Mouse (Mus musculus) forebrain, embryonic 14.5 days (tissue): ENCODE measurements at regions not wholly inside any gene's neighbourhood (a gene's known extent, or its start where the extent isn't known, plus 50 kb on each side); places are given as distances from the start of the nearest gene placed in this dataset.

Experiments used
- ATAC-seq: fragments of 200-750 bp; cut with Nextera tagmentation; 2 replicates; pipeline ENCODE4 v1.8.0; 2017; ENCODE audit warnings: mild to moderate bottlenecking, moderate library complexity
- DNase-seq: peaks from one replicate; pipeline ENCODE4 v3.0.0-alpha.2; 2015; ENCODE audit warnings: low spot score
- H3K27ac ChIP-seq: fragments of 300-500 bp; sonication (generic); 2 replicates; pipeline ENCODE4 v1.5.1; 2014; ENCODE audit warnings: low read depth, mild to moderate bottlenecking, control low read depth, low read length, moderate library complexity
- H3K27me3 ChIP-seq: fragments of 300-500 bp; sonication (generic); replicated peaks from 2 replicates; pipeline ENCODE4 v1.6.1; 2014; ENCODE audit warnings: low read length, control low read depth, mixed read lengths; ENCODE audit not compliant: control insufficient read depth, insufficient read depth
- H3K36me3 ChIP-seq: fragments of 300-500 bp; sonication (generic); 2 replicates; pipeline ENCODE4 v1.6.1; 2014; ENCODE audit warnings: low read length, control low read depth; ENCODE audit not compliant: control insufficient read depth, insufficient read depth
- H3K4me1 ChIP-seq: fragments of 300-500 bp; sonication (generic); 2 replicates; pipeline ENCODE4 v1.6.1; 2014; ENCODE audit warnings: antibody characterized with exemption, low read length, control low read depth; ENCODE audit not compliant: control insufficient read depth, insufficient read depth
- H3K4me2 ChIP-seq: fragments of 300-500 bp; sonication (generic); 2 replicates; pipeline ENCODE4 v1.6.1; 2014; ENCODE audit warnings: mild to moderate bottlenecking, control low read depth, low read length
- H3K4me3 ChIP-seq: fragments of 300-500 bp; sonication (generic); 2 replicates; pipeline ENCODE4 v1.5.1; 2014; ENCODE audit warnings: low read depth, low read length, control low read depth
- H3K9ac ChIP-seq: fragments of 300-500 bp; sonication (generic); 2 replicates; pipeline ENCODE4 v1.6.1; 2014; ENCODE audit warnings: mild to moderate bottlenecking, low read length, control low read depth, moderate library complexity
- H3K9me3 ChIP-seq: fragments of 300-500 bp; sonication (generic); replicated peaks from 2 replicates; pipeline ENCODE4 v1.6.1; 2016; ENCODE audit warnings: low read length, control low read depth, mixed read lengths; ENCODE audit not compliant: control insufficient read depth
- WGBS: fragments of 180-500 bp; shearing (Covaris S2); extraction: QIAGEN DNeasy Blood & Tissue Kit; methylation state at CpG from one replicate; pipeline ENCODE4 v1.1.7; 2014; 5-methylcytosine and 5-hydroxymethylcytosine counted together

DNA sequence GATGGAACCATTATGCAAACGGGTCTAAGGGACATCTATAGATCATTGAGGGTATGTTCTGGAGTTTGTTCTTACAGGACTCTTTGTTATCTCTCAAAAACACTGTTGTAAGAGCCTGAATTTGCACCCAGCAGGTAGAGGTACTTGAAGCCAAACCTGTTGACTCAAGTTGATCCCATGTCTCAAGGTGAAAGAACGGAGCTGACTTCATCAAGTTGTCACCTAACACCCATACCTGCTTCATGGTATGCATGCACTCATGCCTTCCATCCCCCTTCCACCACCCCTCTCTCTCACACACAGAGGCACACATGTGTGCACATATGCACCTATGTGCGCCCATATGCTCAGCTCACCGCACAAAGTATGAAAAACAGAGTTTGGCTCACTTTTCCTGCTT lies 189.0 kb downstream of the Ttll7 start:
- H3K9me3 ChIP-seq, result no peaks in the 10 kb centered on the region
- DNase-seq, result no peak
- no peaks in the 10 kb centered on the region for H3K4me1 ChIP-seq
- 96% methylated on average over 4 of the region's 4 CpGs for WGBS
- H3K9ac ChIP-seq, result no peak overlapping the region
- ATAC-seq, result no peak
- H3K36me3 ChIP-seq, result no peaks in the 10 kb centered on the region
- no peak overlapping the region for H3K27ac ChIP-seq
- no peak overlapping the region for H3K4me3 ChIP-seq
- no peaks in the 10 kb centered on the region for H3K27me3 ChIP-seq
- no peak overlapping the region for H3K4me2 ChIP-seq

DNA sequence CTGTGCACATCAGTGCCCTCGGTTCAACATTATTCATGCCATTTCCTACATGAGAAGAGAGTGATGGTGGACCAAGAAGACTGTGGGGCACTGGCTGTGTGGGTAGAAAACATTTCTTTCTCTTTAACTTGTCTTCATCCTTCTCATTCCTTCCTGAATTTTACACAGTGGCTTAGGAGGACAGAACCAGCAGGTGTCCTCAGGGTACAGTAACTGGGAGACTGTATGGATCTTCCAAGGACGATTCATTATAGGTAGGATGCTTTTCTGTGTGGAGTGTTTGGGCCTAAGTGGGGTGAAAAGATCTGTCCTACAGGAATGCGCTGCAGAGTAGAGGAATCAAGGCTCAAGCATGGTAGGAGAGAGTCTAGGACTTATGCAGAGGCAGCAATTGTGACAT lies 190.7 kb downstream of the Ttll7 start:
- H3K9ac ChIP-seq, result no peak overlapping the region
- ATAC-seq, result no peak
- no peak for DNase-seq
- H3K27ac ChIP-seq, result no peak overlapping the region
- no peaks in the 10 kb centered on the region for H3K27me3 ChIP-seq
- no peaks in the 10 kb centered on the region for H3K9me3 ChIP-seq
- no peak overlapping the region for H3K4me2 ChIP-seq
- no peak overlapping the region for H3K4me3 ChIP-seq
- WGBS, result 81% methylated on average over 3 of the region's 3 CpGs
- H3K36me3 ChIP-seq, result no peaks in the 10 kb centered on the region
- no peaks in the 10 kb centered on the region for H3K4me1 ChIP-seq

DNA sequence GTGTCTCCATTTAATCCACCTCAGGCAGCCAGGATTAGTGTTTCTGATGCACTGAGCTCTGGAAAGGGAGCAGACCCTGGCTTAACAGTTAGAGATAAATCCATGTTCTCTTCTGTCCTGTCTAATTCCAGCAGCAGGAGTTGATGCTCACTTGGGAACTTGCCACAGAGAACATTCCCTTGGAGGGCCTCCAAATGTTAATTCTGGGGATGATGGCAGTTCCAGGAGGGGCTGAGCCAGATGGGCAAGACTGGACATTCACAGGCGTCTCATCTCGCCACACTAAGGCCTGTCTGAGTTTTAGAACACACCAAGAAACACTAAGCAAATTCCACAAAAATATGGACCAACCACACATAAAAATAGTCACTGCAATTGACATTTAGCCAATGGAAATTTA lies 194.5 kb downstream of the Ttll7 start:
- Histone ChIP-seq H3K4me2 (no peak overlapping the region), H3K4me1 (no peaks in the 10 kb centered on the region), H3K36me3 (no peaks in the 10 kb centered on the region), H3K9me3 (no peaks in the 10 kb centered on the region), H3K27me3 (no peaks in the 10 kb centered on the region), H3K9ac (no peak overlapping the region), H3K27ac (no peak overlapping the region), H3K4me3 (no peak overlapping the region)
- whole genome bisulfite sequencing, result 61% methylated on average over 2 of the region's 2 CpGs
- DNase-seq (peak; percentile 22), ATAC-seq (no peak)

DNA sequence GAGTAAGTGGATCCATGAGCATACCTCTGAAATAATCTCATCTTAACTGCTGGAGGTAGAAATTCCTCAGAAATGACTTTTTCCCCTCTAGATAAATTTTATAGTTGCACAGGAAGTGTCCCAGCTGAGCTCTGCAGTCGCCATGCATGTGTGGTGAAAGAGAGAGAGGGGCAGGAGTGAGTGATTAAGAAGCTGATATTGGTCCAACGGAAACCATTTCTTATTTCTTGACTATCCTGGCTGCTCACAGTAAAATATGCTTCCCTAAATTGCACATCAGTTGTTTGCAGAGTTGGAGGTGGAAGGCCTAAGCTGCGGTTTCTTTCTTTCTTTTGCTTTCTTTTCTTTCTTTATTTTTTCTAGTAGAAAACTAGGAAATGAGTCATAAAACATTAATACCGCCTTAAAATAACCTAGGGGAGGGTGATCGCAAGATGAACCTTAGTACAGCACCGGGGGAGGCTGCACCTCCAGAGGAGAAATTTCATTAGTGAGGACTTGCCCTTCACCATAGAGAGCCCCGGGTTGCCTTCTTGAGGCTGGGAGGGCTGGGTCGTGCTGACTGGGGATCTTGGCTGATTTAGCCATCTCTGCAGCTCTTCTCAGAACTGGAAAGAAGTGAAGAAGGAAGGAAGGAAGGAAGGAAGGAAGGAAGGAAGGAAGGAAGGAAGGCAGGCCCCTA lies 202.1 kb downstream of the Ttll7 start:
- no peaks in the 10 kb centered on the region for H3K4me1 ChIP-seq
- no peak for DNase-seq
- 90% methylated on average over 8 of the region's 8 CpGs for WGBS
- H3K27me3 ChIP-seq, result no peaks in the 10 kb centered on the region
- no peak overlapping the region for H3K9ac ChIP-seq
- no peak for ATAC-seq
- no peaks in the 10 kb centered on the region for H3K9me3 ChIP-seq
- H3K27ac ChIP-seq, result no peak overlapping the region
- H3K4me3 ChIP-seq, result no peak overlapping the region
- H3K4me2 ChIP-seq, result no peak overlapping the region
- no peaks in the 10 kb centered on the region for H3K36me3 ChIP-seq

DNA sequence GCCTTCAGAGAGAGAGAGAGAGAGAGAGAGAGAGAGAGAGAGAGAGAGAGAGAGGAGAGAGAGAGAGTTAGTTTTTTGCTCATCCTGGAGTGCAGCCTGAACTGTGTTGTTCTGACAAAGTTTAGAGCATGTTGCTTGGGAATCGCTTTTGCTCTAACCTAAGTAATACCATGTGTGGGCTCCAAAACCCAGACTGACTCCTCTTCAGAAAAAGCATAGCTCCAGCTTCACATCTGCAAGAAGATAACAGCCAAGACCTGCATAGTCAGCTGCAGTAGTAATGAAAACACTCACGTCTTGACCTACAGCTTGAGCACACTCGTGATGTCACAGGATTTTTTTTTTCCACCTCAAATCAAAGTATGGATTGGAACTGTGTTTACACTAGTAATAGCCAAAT lies 205.7 kb downstream of the Ttll7 start:
- ATAC-seq, result no peak
- 0 out of 2 replicates have a peak, but pooled peaks cover under 1% of the 10 kb centered on the region for H3K4me1 ChIP-seq
- H3K27me3 ChIP-seq, result no peaks in the 10 kb centered on the region
- H3K9ac ChIP-seq, result no peak overlapping the region
- no peak overlapping the region for H3K4me2 ChIP-seq
- no peaks in the 10 kb centered on the region for H3K36me3 ChIP-seq
- no peak overlapping the region for H3K27ac ChIP-seq
- H3K9me3 ChIP-seq, result no peaks in the 10 kb centered on the region
- 88% methylated on average over 3 of the region's 3 CpGs for WGBS
- no peak overlapping the region for H3K4me3 ChIP-seq
- DNase-seq, result no peak

- Histone ChIP-seq H3K4me2 (no peak overlapping the region), H3K4me3 (no peak overlapping the region), H3K27me3 (no peaks in the 10 kb centered on the region), H3K4me1 (peaks cover 17% of the 10 kb centered on the region; the same call in 1 of the 2 replicates), H3K9ac (no peak overlapping the region), H3K9me3 (no peaks in the 10 kb centered on the region), H3K27ac (no peak overlapping the region), H3K36me3 (no peaks in the 10 kb centered on the region)
- 73% methylated on average over 8 of the region's 8 CpGs for WGBS
- no peak for ATAC-seq
- no peak for DNase-seq
Measured at GRCm38 (mm10) chr3:147060659-147061058, 208.5 kb downstream of the Ttll7 start.

GRCm38 (mm10) chr3:147062451-147062850 lies 210.3 kb downstream of the Ttll7 start:
- H3K36me3 ChIP-seq, result no peaks in the 10 kb centered on the region
- no peak for DNase-seq
- WGBS, result 88% methylated on average over 7 of the region's 7 CpGs
- H3K4me3 ChIP-seq, result no peak overlapping the region
- no peak overlapping the region for H3K27ac ChIP-seq
- no peaks in the 10 kb centered on the region for H3K27me3 ChIP-seq
- ATAC-seq, result no peak
- no peaks in the 10 kb centered on the region for H3K9me3 ChIP-seq
- H3K9ac ChIP-seq, result no peak overlapping the region
- peaks cover 17% of the 10 kb centered on the region; the same call in 1 of the 2 replicates for H3K4me1 ChIP-seq
- H3K4me2 ChIP-seq, result no peak overlapping the region

- peak; percentile 95 for DNase-seq
- peak overlapping the region; percentile 15; the same call in 1 of the 2 replicates for H3K4me2 ChIP-seq
Measured at GRCm38 (mm10) chr3:147063578-147064442, 211.6 kb downstream of the Ttll7 start.

DNA sequence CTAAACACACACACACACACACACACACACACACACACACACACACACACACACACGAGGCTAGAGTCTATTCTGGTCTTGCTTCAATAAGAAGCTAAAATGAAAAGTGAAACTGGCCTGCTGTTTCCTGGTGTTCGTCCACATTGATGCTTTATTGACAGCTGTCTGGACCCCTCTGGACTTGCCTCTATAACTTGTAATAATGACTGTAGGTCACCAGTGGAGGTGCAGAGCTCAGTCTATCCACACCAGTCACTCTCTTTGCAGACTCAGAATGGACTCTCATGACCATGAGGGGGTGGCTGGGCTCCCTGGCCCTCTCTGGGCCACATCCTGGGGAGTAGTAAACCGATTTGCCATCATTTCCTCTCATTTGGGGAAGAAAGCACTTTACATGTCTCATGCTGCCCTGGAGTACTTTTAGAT lies 212.3 kb downstream of the Ttll7 start:
- H3K9me3 ChIP-seq, result no peaks in the 10 kb centered on the region

More at GRCm38 (mm10) chr3:147063578-147064442, 211.6 kb downstream of the Ttll7 start:
- peak overlapping the region; percentile 38; the same call in 1 of the 2 replicates for H3K9ac ChIP-seq
- peak; percentile 95 for ATAC-seq
- H3K36me3 ChIP-seq, result no peaks in the 10 kb centered on the region
- H3K27ac ChIP-seq, result peak overlapping the region; percentile 71
- H3K9me3 ChIP-seq, result no peaks in the 10 kb centered on the region
- peaks cover 17% of the 10 kb centered on the region; the same call in 1 of the 2 replicates for H3K4me1 ChIP-seq
- 24% methylated on average over 16 of the region's 16 CpGs for WGBS
- no peaks in the 10 kb centered on the region for H3K27me3 ChIP-seq
- no peak overlapping the region for H3K4me3 ChIP-seq

More for the DNA sequence above, 212.3 kb downstream of the Ttll7 start:
- H3K36me3 ChIP-seq, result no peaks in the 10 kb centered on the region
- 15% methylated on average over 3 of the region's 3 CpGs for WGBS
- H3K9ac ChIP-seq, result no peak overlapping the region
- ATAC-seq (peak; percentile 43), DNase-seq (no peak)
- H3K4me2 ChIP-seq, result no peak overlapping the region; the same call in 1 of the 2 replicates
- H3K27ac ChIP-seq, result no peak overlapping the region; the same call in 1 of the 2 replicates
- H3K27me3 ChIP-seq, result no peaks in the 10 kb centered on the region
- H3K4me3 ChIP-seq, result no peak overlapping the region
- peaks cover 17% of the 10 kb centered on the region; the same call in 1 of the 2 replicates for H3K4me1 ChIP-seq
